Mouse (Mus musculus) MEL (cell line): ENCODE results near the gene Eif4b.

Experiments used
- BHLHE40 ChIP-seq: IDR thresholded peaks from 2 replicates; pipeline ENCODE4 v1.6.1; 2012; ENCODE audit warnings: low read depth, mild to moderate bottlenecking, inconsistent platforms, low read length, improper control_type of control experiment, borderline replicate concordance
- CTCF ChIP-seq, 3 experiments: IDR thresholded peaks in 2 of 3; conservative IDR thresholded peaks in 1 of 3; 2 replicates each; pipeline ENCODE4 v1.5.1; 2011 to 2012; ENCODE audit warnings: low read length in 3 of 3, low read depth in 2 of 3, mild to moderate bottlenecking in 2 of 3, improper control_type of control experiment in 1 of 3, inconsistent platforms in 1 of 3, mixed read lengths in 1 of 3, moderate library complexity in 1 of 3; ENCODE audit not compliant: control insufficient read depth in 1 of 3, insufficient read depth in 1 of 3, poor library complexity in 1 of 3, severe bottlenecking in 1 of 3
- EP300 ChIP-seq, 2 experiments: IDR thresholded peaks; 2 replicates each; pipeline ENCODE4 v1.6.1; 2011; ENCODE audit warnings: improper control_type of control experiment in 2 of 2, low read length in 2 of 2, low read depth in 1 of 2, mild to moderate bottlenecking in 1 of 2
- ETS1 ChIP-seq: IDR thresholded peaks from 2 replicates; pipeline ENCODE4 v1.6.1; 2012; ENCODE audit warnings: low read depth, mild to moderate bottlenecking, inconsistent platforms, low read length, improper control_type of control experiment, moderate library complexity
- GATA1 ChIP-seq: IDR thresholded peaks from 2 replicates; pipeline ENCODE4 v1.6.1; 2011; ENCODE audit warnings: low read depth, low read length, improper control_type of control experiment
- HCFC1 ChIP-seq: IDR thresholded peaks from 2 replicates; pipeline ENCODE4 v1.6.1; 2012; ENCODE audit warnings: low read depth, mild to moderate bottlenecking, inconsistent platforms, low read length, improper control_type of control experiment, moderate library complexity
- KAT2A ChIP-seq: conservative IDR thresholded peaks from 2 replicates; pipeline ENCODE4 v1.6.1; 2012; ENCODE audit warnings: low read depth, low read length, improper control_type of control experiment, inconsistent platforms
- POLR2A ChIP-seq, 2 experiments: IDR thresholded peaks; 2 replicates each; pipeline ENCODE4 v1.6.1; 2011 to 2012; ENCODE audit warnings: low read length in 2 of 2, mild to moderate bottlenecking in 2 of 2, control low read depth in 1 of 2, improper control_type of control experiment in 1 of 2, low read depth in 1 of 2, moderate library complexity in 1 of 2; ENCODE audit not compliant: control insufficient read depth in 1 of 2, insufficient read depth in 1 of 2, poor library complexity in 1 of 2
- RCOR1 ChIP-seq: IDR thresholded peaks from 2 replicates; pipeline ENCODE4 v1.6.1; 2012; ENCODE audit warnings: low read depth, mild to moderate bottlenecking, inconsistent platforms, low read length, improper control_type of control experiment
- TCF12 ChIP-seq: IDR thresholded peaks from 2 replicates; pipeline ENCODE4 v1.6.1; 2014; ENCODE audit warnings: low read depth, mild to moderate bottlenecking, inconsistent platforms, low read length, improper control_type of control experiment, moderate library complexity
- USF2 ChIP-seq, 2 experiments: IDR thresholded peaks; 2 replicates each; pipeline ENCODE4 v1.6.1; 2011 to 2012; ENCODE audit warnings: improper control_type of control experiment in 2 of 2, low read length in 2 of 2, borderline replicate concordance in 1 of 2, inconsistent platforms in 1 of 2, low read depth in 1 of 2, mild to moderate bottlenecking in 1 of 2; ENCODE audit not compliant: insufficient read depth in 1 of 2
- ZNF384 ChIP-seq: IDR thresholded peaks from 2 replicates; pipeline ENCODE4 v1.6.1; 2012; ENCODE audit warnings: low read depth, mild to moderate bottlenecking, inconsistent platforms, low read length, improper control_type of control experiment

DNA sequence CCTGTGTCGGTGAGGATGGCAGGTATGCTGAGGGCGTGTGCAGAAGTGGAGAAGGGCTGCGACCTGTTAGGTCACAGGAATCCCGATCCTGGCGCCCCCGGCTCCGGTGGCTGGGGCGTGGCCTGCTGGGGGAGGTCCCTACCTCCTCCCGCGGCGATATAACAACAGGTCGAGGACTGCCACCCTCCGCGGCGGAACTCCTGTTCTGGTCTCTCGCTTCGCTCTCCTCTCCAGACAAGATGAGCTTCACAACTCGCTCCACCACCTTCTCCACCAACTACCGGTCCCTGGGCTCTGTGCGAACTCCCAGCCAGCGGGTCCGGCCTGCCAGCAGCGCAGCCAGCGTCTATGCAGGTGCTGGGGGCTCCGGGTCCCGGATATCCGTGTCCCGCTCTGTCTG, 45.5 kb upstream of the Eif4b start, which contains the start of gene Krt18:
- no peak for TF ChIP-seq POLR2A (IDR thresholded peaks at IDR 0.05; ENCODE audit: control insufficient read depth in 1 of 2, insufficient read depth in 1 of 2, low read depth in 1 of 2, low read length in 2 of 2, poor library complexity in 1 of 2)
- TF ChIP-seq TCF12, result no peak
- no peak for TF ChIP-seq KAT2A
- TF ChIP-seq CTCF (IDR thresholded peaks at IDR 0.05 in 2 of 3, conservative IDR thresholded peaks at IDR 0.05 in 1 of 3; ENCODE audit: control insufficient read depth in 1 of 3, insufficient read depth in 1 of 3, low read depth in 2 of 3, low read length in 3 of 3, poor library complexity in 1 of 3, severe bottlenecking in 1 of 3), result no peak
- TF ChIP-seq USF2 (IDR thresholded peaks at IDR 0.05; ENCODE audit: borderline replicate concordance in 1 of 2, insufficient read depth in 1 of 2, low read depth in 1 of 2, low read length in 2 of 2), result no peak
- no peak for TF ChIP-seq ETS1
- no peak for TF ChIP-seq BHLHE40
- no peak for TF ChIP-seq ZNF384
- TF ChIP-seq GATA1, result no peak
- TF ChIP-seq RCOR1, result no peak
- TF ChIP-seq EP300 (IDR thresholded peaks at IDR 0.05; ENCODE audit: low read depth in 1 of 2, low read length in 2 of 2), result no peak
- TF ChIP-seq HCFC1, result no peak
